Mouse (Mus musculus) kidney, embryonic 15.5 days (tissue): ENCODE measurements at regions not wholly inside any gene's neighbourhood (a gene's known extent, or its start where the extent isn't known, plus 50 kb on each side); places are given as distances from the start of the nearest gene placed in this dataset.
A peak's percentile ranks its signal among the peaks of the same experiment; 100 is the strongest.

ENCODE experiments used
- ATAC-seq: fragments of 200-750 bp; cut with Nextera tagmentation; replicated peaks from 2 replicates; pipeline ENCODE4 v1.8.0; 2017; ENCODE audit warnings: moderate TSS enrichment; ENCODE audit not compliant: low FRiP score
- H3K27ac ChIP-seq: fragments of 300-500 bp; sonication (generic); 2 replicates; pipeline ENCODE4 v1.5.1; 2015; ENCODE audit warnings: mild to moderate bottlenecking, inconsistent platforms
- H3K27me3 ChIP-seq: fragments of 300-500 bp; sonication (generic); 2 replicates; pipeline ENCODE4 v1.6.1; 2015; ENCODE audit warnings: inconsistent platforms
- H3K36me3 ChIP-seq: fragments of 300-500 bp; sonication (generic); 2 replicates; pipeline ENCODE4 v1.6.1; 2015; ENCODE audit warnings: inconsistent platforms
- H3K4me1 ChIP-seq: fragments of 300-500 bp; sonication (generic); 2 replicates; pipeline ENCODE4 v1.6.1; 2015; ENCODE audit warnings: inconsistent platforms
- H3K4me2 ChIP-seq: fragments of 300-500 bp; sonication (generic); 2 replicates; pipeline ENCODE4 v1.6.1; 2015; ENCODE audit warnings: moderate library complexity, mild to moderate bottlenecking, inconsistent platforms
- H3K4me3 ChIP-seq: fragments of 300-500 bp; sonication (generic); replicated peaks from 2 replicates; pipeline ENCODE4 v1.5.1; 2015; ENCODE audit warnings: mild to moderate bottlenecking, inconsistent platforms
- H3K9ac ChIP-seq: fragments of 300-500 bp; sonication (generic); 2 replicates; pipeline ENCODE4 v1.6.1; 2015; ENCODE audit warnings: mild to moderate bottlenecking, inconsistent platforms
- H3K9me3 ChIP-seq: fragments of 300-500 bp; sonication (generic); replicated peaks from 2 replicates; pipeline ENCODE4 v1.6.1; 2016; ENCODE audit warnings: inconsistent platforms
- WGBS: fragments of 180-500 bp; shearing (Covaris S2); methylation state at CpG from one replicate; pipeline ENCODE4 v1.1.7; 2015; ENCODE audit warnings: mixed read lengths; 5-methylcytosine and 5-hydroxymethylcytosine counted together

GRCm38 (mm10) chr6:100025531-100025951 lies 261.7 kb downstream of the Rybp start:
- Histone ChIP-seq H3K4me2 (no peak overlapping the region), H3K27ac (no peak overlapping the region), H3K4me1 (0 out of 2 replicates have a peak, but pooled peaks cover 3% of the 10 kb centered on the region), H3K9ac (no peak overlapping the region), H3K36me3 (no peaks in the 10 kb centered on the region), H3K9me3 (no peaks in the 10 kb centered on the region), H3K27me3 (peaks cover 28% of the 10 kb centered on the region; the same call in 1 of the 2 replicates), H3K4me3 (no peak overlapping the region)
- ATAC-seq = no peak
- WGBS = 43% methylated on average over 5 of the region's 5 CpGs

- Histone ChIP-seq H3K36me3 (no peaks in the 10 kb centered on the region), H3K4me1 (0 out of 2 replicates have a peak, but pooled peaks cover 3% of the 10 kb centered on the region), H3K27me3 (peaks cover 19% of the 10 kb centered on the region; the same call in 1 of the 2 replicates), H3K4me2 (no peak overlapping the region), H3K4me3 (no peak overlapping the region), H3K27ac (no peak overlapping the region), H3K9me3 (no peaks in the 10 kb centered on the region), H3K9ac (no peak overlapping the region)
- 84% methylated on average over 7 of the region's 7 CpGs for WGBS
- ATAC-seq = no peak
These were observed 263.7 kb downstream of the Rybp start for GRCm38 (mm10) chr6:100023434-100024095.

GRCm38 (mm10) chr6:100019016-100019415 lies 268.3 kb downstream of the Rybp start:
- Histone ChIP-seq H3K36me3 (no peaks in the 10 kb centered on the region), H3K4me1 (peaks cover 11% of the 10 kb centered on the region), H3K4me2 (no peak overlapping the region), H3K9ac (no peak overlapping the region), H3K27me3 (peaks cover 48% of the 10 kb centered on the region), H3K9me3 (no peaks in the 10 kb centered on the region), H3K4me3 (no peak overlapping the region), H3K27ac (no peak overlapping the region)
- ATAC-seq = no peak
- 72% methylated on average over 3 of the region's 3 CpGs for WGBS

- H3K27me3 ChIP-seq = peaks cover 60% of the 10 kb centered on the region
- WGBS = 3% methylated on average over 6 of the region's 6 CpGs
- H3K36me3 ChIP-seq = no peaks in the 10 kb centered on the region
- peaks cover 42% of the 10 kb centered on the region for H3K4me1 ChIP-seq
- H3K4me3 ChIP-seq = no peak overlapping the region
- no peak overlapping the region for H3K9ac ChIP-seq
- ATAC-seq = peak; percentile 84
- H3K27ac ChIP-seq = 0 out of 2 replicates have a peak overlapping the region, but pooled peaks have one; percentile 3
- no peaks in the 10 kb centered on the region for H3K9me3 ChIP-seq
- H3K4me2 ChIP-seq = no peak overlapping the region
These were observed 273.3 kb downstream of the Rybp start for GRCm38 (mm10) chr6:100013949-100014348.

- no peak overlapping the region for H3K9ac ChIP-seq
These were observed 275.7 kb downstream of the Rybp start for GRCm38 (mm10) chr6:100011520-100012062.

GRCm38 (mm10) chr6:100010954-100011481 lies 276.3 kb downstream of the Rybp start:
- Histone ChIP-seq H3K27ac (peak overlapping the region; percentile 71), H3K4me3 (no peak overlapping the region), H3K9me3 (no peaks in the 10 kb centered on the region), H3K27me3 (peaks cover 60% of the 10 kb centered on the region), H3K4me1 (peaks cover 42% of the 10 kb centered on the region), H3K9ac (no peak overlapping the region), H3K36me3 (no peaks in the 10 kb centered on the region), H3K4me2 (peak overlapping the region; percentile 47)
- no peak for ATAC-seq
- 13% methylated on average over 9 of the region's 9 CpGs for WGBS

More at GRCm38 (mm10) chr6:100011520-100012062, 275.7 kb downstream of the Rybp start:
- Histone ChIP-seq H3K9me3 (no peaks in the 10 kb centered on the region), H3K4me3 (no peak overlapping the region), H3K27ac (peak overlapping the region; percentile 71), H3K4me2 (peak overlapping the region; percentile 47), H3K36me3 (no peaks in the 10 kb centered on the region), H3K27me3 (peaks cover 57% of the 10 kb centered on the region), H3K4me1 (peaks cover 42% of the 10 kb centered on the region)
- WGBS = 2% methylated on average over 17 of the region's 17 CpGs
- ATAC-seq = peak; percentile 79

- H3K4me2 ChIP-seq = no peak overlapping the region
- no peak overlapping the region for H3K9ac ChIP-seq
- 39% methylated on average over 13 of the region's 13 CpGs for WGBS
- H3K27ac ChIP-seq = no peak overlapping the region
- no peaks in the 10 kb centered on the region for H3K9me3 ChIP-seq
- no peak overlapping the region for H3K4me3 ChIP-seq
- H3K4me1 ChIP-seq = peaks cover 12% of the 10 kb centered on the region
- peaks cover 73% of the 10 kb centered on the region for H3K27me3 ChIP-seq
- ATAC-seq = no peak
- no peaks in the 10 kb centered on the region for H3K36me3 ChIP-seq
These were observed 273.6 kb upstream of the Prok2 start for GRCm38 (mm10) chr6:99999711-100000365.

GRCm38 (mm10) chr6:99995970-99996956 lies 270.1 kb upstream of the Prok2 start:
- Histone ChIP-seq H3K27me3 (peaks cover 51% of the 10 kb centered on the region), H3K4me2 (no peak overlapping the region), H3K4me1 (peaks cover 24% of the 10 kb centered on the region), H3K27ac (no peak overlapping the region), H3K9ac (no peak overlapping the region), H3K4me3 (no peak overlapping the region), H3K36me3 (no peaks in the 10 kb centered on the region), H3K9me3 (no peaks in the 10 kb centered on the region)
- WGBS = 59% methylated on average over 15 of the region's 15 CpGs
- no peak for ATAC-seq

GRCm38 (mm10) chr6:99994026-99994425 lies 267.8 kb upstream of the Prok2 start:
- peaks cover 29% of the 10 kb centered on the region for H3K4me1 ChIP-seq
- H3K27ac ChIP-seq = no peak overlapping the region
- ATAC-seq = no peak
- H3K36me3 ChIP-seq = no peaks in the 10 kb centered on the region
- H3K27me3 ChIP-seq = peaks cover 30% of the 10 kb centered on the region
- H3K9ac ChIP-seq = no peak overlapping the region
- 47% methylated on average over 3 of the region's 3 CpGs for WGBS
- H3K4me3 ChIP-seq = no peak overlapping the region
- H3K9me3 ChIP-seq = no peaks in the 10 kb centered on the region
- no peak overlapping the region for H3K4me2 ChIP-seq

- peaks cover 20% of the 10 kb centered on the region for H3K27me3 ChIP-seq
- peak; percentile 80 for ATAC-seq
- H3K4me3 ChIP-seq = no peak overlapping the region
- H3K36me3 ChIP-seq = no peaks in the 10 kb centered on the region
- H3K4me1 ChIP-seq = peaks cover 24% of the 10 kb centered on the region
- 32% methylated on average over 7 of the region's 7 CpGs for WGBS
- no peaks in the 10 kb centered on the region for H3K9me3 ChIP-seq
- no peak overlapping the region for H3K9ac ChIP-seq
- peak overlapping the region; percentile 73 for H3K27ac ChIP-seq
- H3K4me2 ChIP-seq = no peak overlapping the region
These were observed 264.9 kb upstream of the Prok2 start for GRCm38 (mm10) chr6:99991079-99991478.

- peak overlapping the region; percentile 73; the same call in 1 of the 2 replicates for H3K27ac ChIP-seq
These were observed 264.4 kb upstream of the Prok2 start for GRCm38 (mm10) chr6:99990604-99991003.

More at GRCm38 (mm10) chr6:99990604-99991003, 264.4 kb upstream of the Prok2 start:
- ATAC-seq = no peak
- Histone ChIP-seq H3K4me3 (no peak overlapping the region), H3K9ac (no peak overlapping the region), H3K27me3 (peaks cover 23% of the 10 kb centered on the region), H3K36me3 (no peaks in the 10 kb centered on the region), H3K9me3 (no peaks in the 10 kb centered on the region), H3K4me1 (peaks cover 25% of the 10 kb centered on the region), H3K4me2 (no peak overlapping the region)
- 48% methylated on average over 6 of the region's 6 CpGs for whole genome bisulfite sequencing
